ENCODE assay signal across 14 mouse cellular contexts in the genomic region with DNA sequence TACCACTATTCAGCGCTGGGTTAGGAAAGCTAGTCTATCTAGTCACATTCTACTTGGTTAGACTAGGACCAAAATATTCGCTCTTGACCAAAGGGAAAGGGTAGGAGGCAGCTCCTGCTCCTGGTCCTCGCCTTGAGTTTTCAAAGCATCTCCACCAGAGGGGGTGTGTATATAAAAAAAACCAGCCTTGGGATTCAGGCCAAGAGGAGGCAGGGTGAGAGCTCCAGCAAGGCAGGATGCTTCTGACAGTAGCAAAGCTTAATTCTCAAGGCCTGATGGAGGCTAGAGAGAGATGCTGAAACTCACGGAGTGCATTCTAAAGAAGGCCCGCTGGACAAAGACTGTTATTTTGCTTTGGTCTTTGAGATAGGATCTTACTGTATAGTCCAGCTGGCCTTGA. TPM values are rescaled to one million over a fixed set of nuclear protein-coding genes. Genes with fewer than 3 reads are reported as not detected.
DNase-seq lines count a peak whose midpoint lies in the region; ATAC-seq lines count a peak whose summit lies in the region.
"Had no signal": no experiment of that assay in that cellular context is flagged by ENCODE, and none has a peak within 500 bp of the region (broad histone marks: within the 10 kb centered on the region; RNA-seq: fewer than 3 reads in every experiment).

No protein-coding gene starts in this region.

- peak; percentile 44 for DNase-seq in layer of hippocampus, adult 11-12 months (ENCODE audit: low spot score)
- no peak for DNase-seq in layer of hippocampus, adult 9-10 months (ENCODE audit: low spot score)
- peak; percentile 68 for DNase-seq in NIH3T3 (ENCODE audit: low read depth)
- peak; percentile 42 to 82 for DNase-seq in frontal cortex, adult 2 months (ENCODE audit: extremely low spot score in 1 of 2, low spot score in 1 of 2)
- DNase-seq in spleen, postnatal 10 days (ENCODE audit: low spot score in 2 of 2) = no peak
- DNase-seq in embryo, embryonic 11 days = no peak
- DNase-seq: kidney, postnatal 36 days had no signal

- 0 out of 2 replicates have a peak, but pooled peaks have one; percentile 45 for ATAC-seq in megakaryocyte-erythroid progenitor cell, adult 5-6 weeks (replicated peaks; ENCODE audit: low FRiP score, low TSS enrichment, poor library complexity, severe bottlenecking)

RNA-seq across cellular contexts. Expression of a gene that starts 5.4 kb away (rescaled TPM):
- 75.0 and 93.6 TPM in 2 replicates for polyA plus RNA-seq in frontal cortex, adult 2 months (2012; rRNA removed)
- 5.3 and 11.9 TPM in 2 replicates for total RNA-seq in megakaryocyte-erythroid progenitor cell, adult 5-6 weeks (2014; fragmentation: Nextera tagmentation)
- total RNA-seq in megakaryocyte-erythroid progenitor cell, adult 5-6 weeks (2017) = 2.0 and 15.9 TPM in 2 replicates

RNA-seq across cellular contexts. Expression of a gene that starts 32.9 kb away (rescaled TPM):
- polyA plus RNA-seq in frontal cortex, adult 2 months (2012; rRNA removed) = not detected in 2 replicates
- not detected in 2 replicates for total RNA-seq in megakaryocyte-erythroid progenitor cell, adult 5-6 weeks (2014; fragmentation: Nextera tagmentation)
- not detected in 2 replicates for total RNA-seq in megakaryocyte-erythroid progenitor cell, adult 5-6 weeks (2017)
- total RNA-seq: adrenal gland, postnatal 4 days had no signal
- polyA plus RNA-seq: embryonic facial prominence, embryonic 11.5 days; heart, embryonic 14.5 days; lung, embryonic 15.5 days; neural tube, embryonic 13.5 days; stomach, embryonic 14.5 days had no signal

RNA-seq across cellular contexts. Expression of a gene that starts 48.3 kb away (rescaled TPM):
- 1,770 and 2,382 TPM in 2 replicates for polyA plus RNA-seq in frontal cortex, adult 2 months (2012; rRNA removed)
- total RNA-seq in megakaryocyte-erythroid progenitor cell, adult 5-6 weeks (2014; fragmentation: Nextera tagmentation) = not detected in 2 replicates
- total RNA-seq in megakaryocyte-erythroid progenitor cell, adult 5-6 weeks (2017) = not detected in 2 replicates

Comparison
In these comparisons a context has a peak if more than half of its experiments do, and no peak if none do; other contexts are left out.
1. DNase-seq: peak in layer of hippocampus, adult 11-12 months (single experiment), NIH3T3 (single experiment) and frontal cortex, adult 2 months (2 of 2); none in layer of hippocampus, adult 9-10 months (single experiment), spleen, postnatal 10 days (0 of 2) and embryo, embryonic 11 days (single experiment).